Mouse (Mus musculus): ENCODE data around the gene Adam26b. TPM values are rescaled to one million over a fixed set of nuclear protein-coding genes. Genes with fewer than 3 reads are reported as not detected.
"Not testable (repeated sequence)": the region's sequence is repeated elsewhere in the genome, so short reads cannot be mapped to it uniquely, and the experiment has no call there.

Adam26b gene
- not detected in 2 replicates for polyA plus RNA-seq (2012)

DNA sequence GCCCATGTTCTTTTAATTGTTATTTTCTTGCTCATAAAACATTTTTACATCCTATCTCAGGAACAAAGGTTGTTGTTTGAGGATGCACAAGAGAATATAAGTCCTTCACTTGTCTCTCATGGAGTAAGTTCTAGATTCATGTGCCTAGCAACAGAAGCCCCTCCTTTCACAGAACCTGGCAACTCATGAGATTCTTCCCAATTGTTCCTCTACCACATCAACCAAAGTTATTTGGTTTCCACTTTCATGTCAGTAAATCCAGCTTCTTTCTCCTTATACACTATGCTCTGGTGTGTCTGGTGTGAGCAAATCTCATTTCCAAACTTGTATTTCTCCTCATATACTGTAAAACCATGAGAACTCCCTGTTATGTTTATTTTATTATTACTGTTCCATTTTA lies at the start of gene Adam26b:
Gene Adam26b (minus strand): TSS at position 101 of the 400 bp plus-strand sequence.
- H3K4me1 ChIP-seq (ENCODE audit: control insufficient read depth); H3K9me3 ChIP-seq (ENCODE audit: control insufficient read depth, low read length); H3K36me3 ChIP-seq (ENCODE audit: control insufficient read depth); H3K27me3 ChIP-seq (ENCODE audit: control insufficient read depth); H3K4me3 ChIP-seq (replicated peaks): not testable (repeated sequence)

- H3K4me1 ChIP-seq (ENCODE audit: control insufficient read depth); H3K36me3 ChIP-seq (ENCODE audit: control insufficient read depth); H3K4me3 ChIP-seq (replicated peaks); H3K27me3 ChIP-seq (ENCODE audit: control insufficient read depth); H3K9me3 ChIP-seq (ENCODE audit: control insufficient read depth, low read length): not testable (repeated sequence)
Measured at GRCm38 (mm10) chr8:43576607-43577006, 48.7 kb upstream of the Adam26b start, which contains the start of gene Adam26a. TSS of gene Adam26a (minus strand) at chr8:43576707.

Other genes starting within 250 kb of the Adam26b start
- gene Zfp42, start 221.1 kb downstream of the Adam26b start, polyA plus RNA-seq (2012), result not detected in 2 replicates
- gene Adam26a, start 48.6 kb upstream of the Adam26b start, polyA plus RNA-seq (2012), result not detected in 2 replicates
- gene Gm5346, start 99.2 kb upstream of the Adam26b start, polyA plus RNA-seq (2012), result not detected in 2 replicates
- gene Adam34, start 181.9 kb upstream of the Adam26b start, polyA plus RNA-seq (2012), result not detected in 2 replicates